30 mouse cellular contexts compared by ENCODE assay signal in genomic region chr2:92924677-92925259, GRCm38 (mm10). TPM values are rescaled to one million over a fixed set of nuclear protein-coding genes. Genes with fewer than 3 reads are reported as not detected.
A peak's percentile ranks its signal among the peaks of the same experiment; 100 is the strongest.
DNase-seq lines count a peak whose midpoint lies in the region; ATAC-seq and TF ChIP-seq lines count a peak whose summit lies in the region.
"Had no signal": no experiment of that assay in that cellular context is flagged by ENCODE, and none has a peak within 500 bp of the region (broad histone marks: within the 10 kb centered on the region; RNA-seq: fewer than 3 reads in every experiment).

No protein-coding gene starts in this region.

- H3K4me1 ChIP-seq in forebrain, embryonic 13.5 days: peaks cover 42% of the 10 kb centered on the region
- no peaks in the 10 kb centered on the region for H3K4me1 ChIP-seq in forebrain, embryonic 10.5 days
- peaks cover 22% of the 10 kb centered on the region for H3K4me1 ChIP-seq in forebrain, embryonic 16.5 days (replicated peaks; ENCODE audit: control insufficient read depth, insufficient read depth, low read length)
- peaks cover 11% of the 10 kb centered on the region; the same call in 1 of the 2 replicates for H3K4me1 ChIP-seq in forebrain, postnatal 0 days (ENCODE audit: insufficient read depth)
- H3K4me1 ChIP-seq in midbrain, embryonic 11.5 days (ENCODE audit: control insufficient read depth, insufficient read depth, low read length): peaks cover 3% of the 10 kb centered on the region; the same call in 1 of the 2 replicates
- H3K4me1 ChIP-seq in midbrain, embryonic 15.5 days: peaks cover 28% of the 10 kb centered on the region
- peaks cover 12% of the 10 kb centered on the region for H3K4me1 ChIP-seq in limb, embryonic 10.5 days
- H3K4me1 ChIP-seq: embryonic facial prominence, embryonic 13.5 days; heart, embryonic 10.5 days; heart, embryonic 13.5 days; intestine, embryonic 15.5 days had no signal

- no peak overlapping the region for H3K27ac ChIP-seq in forebrain, embryonic 13.5 days
- H3K27ac ChIP-seq in forebrain, embryonic 10.5 days: no peak overlapping the region
- H3K27ac ChIP-seq in forebrain, embryonic 16.5 days (ENCODE audit: low read length): no peak overlapping the region
- no peak overlapping the region for H3K27ac ChIP-seq in forebrain, postnatal 0 days (ENCODE audit: low read depth, low read length)
- H3K27ac ChIP-seq in midbrain, embryonic 11.5 days (ENCODE audit: low read depth, low read length): no peak overlapping the region
- no peak overlapping the region for H3K27ac ChIP-seq in midbrain, embryonic 15.5 days
- no peak overlapping the region for H3K27ac ChIP-seq in limb, embryonic 10.5 days
- H3K27ac ChIP-seq: embryonic facial prominence, embryonic 10.5 days; embryonic facial prominence, embryonic 13.5 days; heart, adult 2 months; heart, embryonic 10.5 days; heart, embryonic 13.5 days; hindbrain, embryonic 12.5 days; intestine, embryonic 15.5 days had no signal

- peak; percentile 66 for ATAC-seq in forebrain, embryonic 13.5 days
- ATAC-seq in forebrain, embryonic 16.5 days: peak; percentile 34; the same call in 1 of the 2 replicates
- no peak for ATAC-seq in forebrain, postnatal 0 days
- ATAC-seq in midbrain, embryonic 11.5 days (ENCODE audit: low FRiP score): no peak
- no peak for ATAC-seq in midbrain, embryonic 15.5 days (replicated peaks)
- ATAC-seq: activated CD4-positive, CD25-positive, alpha-beta regulatory T cell, adult 4 months; hindbrain, embryonic 16.5 days; intestine, embryonic 15.5 days had no signal

- no peak for TF ChIP-seq CTCF in forebrain, postnatal 0 days (IDR thresholded peaks at IDR 0.05; ENCODE audit: low read depth)

- no peak overlapping the region for H3K4me3 ChIP-seq in forebrain, embryonic 13.5 days
- H3K4me3 ChIP-seq in forebrain, embryonic 10.5 days: no peak overlapping the region
- H3K4me3 ChIP-seq in forebrain, embryonic 16.5 days (replicated peaks; ENCODE audit: low read length): no peak overlapping the region
- H3K4me3 ChIP-seq in forebrain, postnatal 0 days (ENCODE audit: low read depth, low read length): no peak overlapping the region
- no peak overlapping the region for H3K4me3 ChIP-seq in midbrain, embryonic 11.5 days (ENCODE audit: low read depth, low read length)
- H3K4me3 ChIP-seq in midbrain, embryonic 15.5 days: no peak overlapping the region
- H3K4me3 ChIP-seq in limb, embryonic 10.5 days: no peak overlapping the region
- H3K4me3 ChIP-seq: embryonic facial prominence, embryonic 10.5 days; embryonic facial prominence, embryonic 13.5 days; erythroblast, embryonic 14.5 days; heart, adult 2 months; heart, embryonic 10.5 days; heart, embryonic 13.5 days; hindbrain, embryonic 12.5 days; intestine, embryonic 15.5 days had no signal

- 44% methylated on average over 6 of the region's 6 CpGs for WGBS in forebrain, embryonic 13.5 days
- WGBS in forebrain, embryonic 10.5 days: 79% methylated on average over 6 of the region's 6 CpGs
- 30% methylated on average over 6 of the region's 6 CpGs for WGBS in forebrain, embryonic 16.5 days
- 23% methylated on average over 6 of the region's 6 CpGs for WGBS in forebrain, postnatal 0 days
- WGBS in midbrain, embryonic 11.5 days: 71% methylated on average over 6 of the region's 6 CpGs
- WGBS in midbrain, embryonic 15.5 days: 55% methylated on average over 6 of the region's 6 CpGs
- WGBS in limb, embryonic 10.5 days: 76% methylated on average over 6 of the region's 6 CpGs

- no peak for DNase-seq in forebrain, embryonic 10.5 days (ENCODE audit: extremely low spot score, low spot score)
- DNase-seq in forebrain, postnatal 0 days: no peak
- DNase-seq in midbrain, embryonic 11.5 days (ENCODE audit: low spot score, missing footprints): peak; percentile 70
- DNase-seq in limb, embryonic 10.5 days (ENCODE audit: low spot score): no peak
- DNase-seq: adrenal gland, postnatal 10 days; adrenal gland, postnatal 36 days; cerebellum, adult 11-12 months; cerebellum, adult 8-10 months; cerebellum, postnatal 10 days; cerebellum, postnatal 36 days; embryo, embryonic 11 days; gastrocnemius, postnatal 10 days; gastrocnemius, postnatal 36 days; heart, adult 2 months; heart, postnatal 14 days; heart, postnatal 4 days; kidney, adult 11 months had no signal

- H3K9me3 ChIP-seq in forebrain, embryonic 13.5 days (replicated peaks): 0 out of 2 replicates have a peak, but pooled peaks cover 4% of the 10 kb centered on the region
- no peaks in the 10 kb centered on the region for H3K9me3 ChIP-seq in forebrain, embryonic 10.5 days
- no peaks in the 10 kb centered on the region for H3K9me3 ChIP-seq in forebrain, embryonic 16.5 days (ENCODE audit: control insufficient read depth, low read length)
- H3K9me3 ChIP-seq in forebrain, postnatal 0 days (ENCODE audit: low read length): no peaks in the 10 kb centered on the region
- H3K9me3 ChIP-seq in midbrain, embryonic 11.5 days (ENCODE audit: control insufficient read depth, low read length): no peaks in the 10 kb centered on the region
- no peaks in the 10 kb centered on the region for H3K9me3 ChIP-seq in midbrain, embryonic 15.5 days
- no peaks in the 10 kb centered on the region for H3K9me3 ChIP-seq in limb, embryonic 10.5 days (replicated peaks)
- H3K9me3 ChIP-seq: embryonic facial prominence, embryonic 10.5 days; embryonic facial prominence, embryonic 13.5 days; heart, embryonic 10.5 days; heart, embryonic 13.5 days; hindbrain, embryonic 12.5 days; intestine, embryonic 15.5 days had no signal

- no peak overlapping the region for H3K4me2 ChIP-seq in forebrain, embryonic 13.5 days
- no peak overlapping the region for H3K4me2 ChIP-seq in forebrain, embryonic 16.5 days (ENCODE audit: low read length)
- H3K4me2 ChIP-seq in forebrain, postnatal 0 days (ENCODE audit: low read depth): no peak overlapping the region
- no peak overlapping the region for H3K4me2 ChIP-seq in midbrain, embryonic 11.5 days
- no peak overlapping the region for H3K4me2 ChIP-seq in midbrain, embryonic 15.5 days
- H3K4me2 ChIP-seq: embryonic facial prominence, embryonic 13.5 days; heart, embryonic 13.5 days; hindbrain, embryonic 12.5 days; intestine, embryonic 15.5 days had no signal

- H3K36me3 ChIP-seq in forebrain, embryonic 13.5 days (ENCODE audit: poor library complexity, severe bottlenecking): no peaks in the 10 kb centered on the region
- no peaks in the 10 kb centered on the region for H3K36me3 ChIP-seq in forebrain, embryonic 10.5 days (replicated peaks)
- no peaks in the 10 kb centered on the region for H3K36me3 ChIP-seq in forebrain, embryonic 16.5 days (ENCODE audit: control insufficient read depth, insufficient read depth)
- no peaks in the 10 kb centered on the region for H3K36me3 ChIP-seq in forebrain, postnatal 0 days (ENCODE audit: insufficient read depth)
- H3K36me3 ChIP-seq in midbrain, embryonic 11.5 days (ENCODE audit: control insufficient read depth, insufficient read depth, low read length): no peaks in the 10 kb centered on the region
- no peaks in the 10 kb centered on the region for H3K36me3 ChIP-seq in midbrain, embryonic 15.5 days (replicated peaks)
- H3K36me3 ChIP-seq in limb, embryonic 10.5 days: no peaks in the 10 kb centered on the region
- H3K36me3 ChIP-seq: embryonic facial prominence, embryonic 10.5 days; embryonic facial prominence, embryonic 13.5 days; heart, embryonic 10.5 days; heart, embryonic 13.5 days; hindbrain, embryonic 12.5 days; intestine, embryonic 15.5 days had no signal

- H3K27me3 ChIP-seq in forebrain, embryonic 13.5 days: no peaks in the 10 kb centered on the region
- 0 out of 2 replicates have a peak, but pooled peaks cover 2% of the 10 kb centered on the region for H3K27me3 ChIP-seq in forebrain, embryonic 10.5 days (ENCODE audit: poor library complexity, severe bottlenecking)
- no peaks in the 10 kb centered on the region for H3K27me3 ChIP-seq in forebrain, embryonic 16.5 days (replicated peaks; ENCODE audit: control insufficient read depth, insufficient read depth, low read length)
- no peaks in the 10 kb centered on the region for H3K27me3 ChIP-seq in forebrain, postnatal 0 days (ENCODE audit: insufficient read depth, low read length)
- H3K27me3 ChIP-seq in midbrain, embryonic 11.5 days (ENCODE audit: control insufficient read depth, insufficient read depth, low read length): no peaks in the 10 kb centered on the region
- no peaks in the 10 kb centered on the region for H3K27me3 ChIP-seq in midbrain, embryonic 15.5 days (replicated peaks)
- H3K27me3 ChIP-seq in limb, embryonic 10.5 days (ENCODE audit: low read depth, poor library complexity, severe bottlenecking): no peaks in the 10 kb centered on the region
- H3K27me3 ChIP-seq: embryonic facial prominence, embryonic 13.5 days; hindbrain, embryonic 12.5 days; intestine, embryonic 15.5 days had no signal

- H3K9ac ChIP-seq in forebrain, embryonic 13.5 days: no peak overlapping the region
- H3K9ac ChIP-seq in forebrain, embryonic 16.5 days (replicated peaks; ENCODE audit: low read depth, low read length): no peak overlapping the region
- no peak overlapping the region for H3K9ac ChIP-seq in forebrain, postnatal 0 days
- H3K9ac ChIP-seq in midbrain, embryonic 11.5 days (ENCODE audit: low read length): no peak overlapping the region
- H3K9ac ChIP-seq in midbrain, embryonic 15.5 days: no peak overlapping the region
- H3K9ac ChIP-seq: embryonic facial prominence, embryonic 13.5 days; heart, embryonic 13.5 days; hindbrain, embryonic 12.5 days; intestine, embryonic 15.5 days had no signal

RNA-seq across cellular contexts. Expression of gene Syt13, which starts 9.9 kb away (rescaled TPM):
- polyA plus RNA-seq in forebrain, embryonic 13.5 days (2015; fragmentation: Nextera tagmentation; extraction: Ambion mirVana): 18.5 and 37.1 TPM in 2 replicates
- 3.2 and 3.7 TPM in 2 replicates for polyA plus RNA-seq in forebrain, embryonic 10.5 days (2016; fragmentation: Nextera tagmentation; extraction: Ambion mirVana)
- polyA plus RNA-seq in forebrain, embryonic 16.5 days (2015; fragmentation: Nextera tagmentation; extraction: Ambion mirVana): 11.5 and 24.0 TPM in 2 replicates
- total RNA-seq in forebrain, postnatal 0 days (2014; rRNA removed): 67.6 and 103 TPM in 2 replicates
- 33.0 and 58.4 TPM in 2 replicates for polyA plus RNA-seq in forebrain, postnatal 0 days (2015; fragmentation: Nextera tagmentation; extraction: Ambion mirVana)
- polyA plus RNA-seq in midbrain, embryonic 11.5 days (2014; fragmentation: Nextera tagmentation; extraction: Ambion mirVana): 14.7 TPM in 2 replicates
- polyA plus RNA-seq in midbrain, embryonic 15.5 days (2015; fragmentation: Nextera tagmentation; extraction: Ambion mirVana): 85.8 and 88.7 TPM in 2 replicates
- 2.5 and 5.2 TPM in 2 replicates for polyA plus RNA-seq in limb, embryonic 10.5 days (2016; fragmentation: Nextera tagmentation; extraction: Ambion mirVana)
- total RNA-seq: granulocyte monocyte progenitor cell, adult 5-6 weeks had no signal
- polyA plus RNA-seq: activated CD4-positive, CD25-positive, alpha-beta regulatory T cell, adult 4 months; erythroblast, embryonic 14.5 days had no signal

Comparison
In these comparisons a context has a peak if more than half of its experiments do, and no peak if none do; other contexts are left out.
1. ATAC-seq: peak in forebrain, embryonic 13.5 days (single experiment) and forebrain, embryonic 16.5 days (single experiment); none in forebrain, postnatal 0 days (single experiment), midbrain, embryonic 11.5 days (single experiment) and midbrain, embryonic 15.5 days (single experiment).